Mouse (Mus musculus): ENCODE measurements at regions not wholly inside any gene's neighbourhood (a gene's known extent, or its start where the extent isn't known, plus 50 kb on each side); places are given as distances from the start of the nearest gene placed in this dataset.

- peak; percentile 18 for DNase-seq
Measured at GRCm38 (mm10) chr1:137214328-137214727, 254.1 kb upstream of the Nr5a2 start.

GRCm38 (mm10) chr1:137213717-137214116, 253.5 kb upstream of the Nr5a2 start:
- peak; percentile 44 for DNase-seq

GRCm38 (mm10) chr1:137212856-137213255, 252.6 kb upstream of the Nr5a2 start:
- DNase-seq, result no peak

DNA sequence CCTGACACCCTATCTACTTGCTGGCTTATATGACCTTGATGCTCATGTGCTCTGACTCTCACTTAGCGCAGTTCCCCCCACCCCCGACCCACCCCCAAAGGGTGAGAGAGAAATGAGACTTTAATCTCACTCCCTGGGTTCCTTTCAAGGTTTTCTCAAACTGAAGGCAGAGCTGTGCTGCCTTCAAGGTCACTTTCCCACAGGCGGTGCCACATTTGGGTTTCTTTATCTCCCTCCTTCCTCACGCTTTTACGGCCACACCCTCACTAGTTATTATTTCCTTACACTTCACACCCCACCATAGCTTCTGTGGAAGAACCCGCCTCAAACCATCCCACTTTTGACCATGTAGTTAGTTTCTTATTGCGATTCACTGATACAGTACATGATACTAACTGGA, 244.1 kb upstream of the Nr5a2 start:
- DNase-seq, result no peak

- no peak for DNase-seq
Measured at GRCm38 (mm10) chr1:137203512-137203911, 243.3 kb upstream of the Nr5a2 start.

DNA sequence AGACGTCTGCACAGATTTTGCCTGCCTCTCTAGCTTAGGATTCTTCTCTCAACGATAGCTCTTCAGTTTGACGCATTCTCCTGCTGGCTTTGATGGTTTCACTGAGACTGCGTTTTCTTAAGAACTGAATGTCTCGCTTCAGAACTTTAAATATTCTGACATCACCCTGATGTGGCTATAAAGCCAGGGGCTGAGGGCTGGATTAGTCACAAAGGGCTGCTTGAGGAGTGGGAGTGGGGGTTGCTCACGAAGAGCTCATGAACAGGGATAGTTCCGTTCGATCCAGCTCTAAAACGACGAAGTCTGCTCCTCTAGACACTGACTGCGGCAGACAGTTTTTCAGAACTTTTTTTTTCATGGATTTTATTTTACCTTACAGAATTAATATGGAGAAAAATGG, 240.7 kb upstream of the Nr5a2 start:
- peak; percentile 42 for DNase-seq

DNA sequence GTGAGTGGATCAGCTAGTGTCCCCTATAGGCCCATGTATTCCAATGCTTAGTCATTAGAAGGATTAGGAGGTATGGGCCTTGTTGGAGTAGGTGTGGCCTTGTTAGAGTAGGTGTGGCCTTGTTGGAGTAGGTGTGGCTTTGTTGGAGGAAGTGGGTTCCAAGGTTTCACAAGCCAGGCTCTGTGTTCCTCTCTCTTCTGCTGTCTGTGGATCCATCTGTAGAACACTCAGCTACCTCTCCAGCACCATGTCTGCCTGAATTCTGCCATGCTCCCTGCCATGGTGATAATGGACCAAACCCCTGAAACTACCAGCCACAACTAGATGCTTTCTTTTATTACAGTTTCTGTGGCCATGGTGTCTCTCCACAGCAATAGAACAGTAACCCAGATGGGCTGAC, 235.7 kb upstream of the Nr5a2 start:
- peak; percentile 66 for DNase-seq

GRCm38 (mm10) chr1:137195065-137195620, 234.9 kb upstream of the Nr5a2 start:
- peak; percentile 59 for DNase-seq

- DNase-seq, result peak; percentile 68
Measured at GRCm38 (mm10) chr1:137178231-137178630, 218.0 kb upstream of the Nr5a2 start.

- DNase-seq, result peak; percentile 71
Measured at GRCm38 (mm10) chr1:137176696-137177095, 216.4 kb upstream of the Nr5a2 start.

GRCm38 (mm10) chr1:137174081-137174480, 213.8 kb upstream of the Nr5a2 start:
- DNase-seq, result peak; percentile 75

DNA sequence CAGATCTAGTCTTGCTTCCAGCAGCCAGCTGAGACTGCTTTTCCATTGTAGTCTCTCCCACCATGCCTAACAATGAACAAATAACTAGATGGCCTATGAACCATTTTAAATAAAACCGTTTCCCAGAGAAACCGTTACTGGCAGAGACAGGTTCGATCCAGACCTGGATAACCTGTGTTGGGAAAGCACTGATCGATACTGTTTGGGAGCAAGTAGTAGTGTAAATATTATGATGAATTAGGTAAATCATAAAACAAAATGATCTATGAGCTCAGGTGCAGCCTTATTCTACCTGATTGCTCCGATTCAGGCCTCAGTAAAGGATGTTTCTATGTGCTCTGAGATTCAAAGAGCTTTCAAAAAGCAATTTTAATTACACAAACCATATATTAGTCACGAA, 211.9 kb upstream of the Nr5a2 start:
- DNase-seq, result no peak

DNA sequence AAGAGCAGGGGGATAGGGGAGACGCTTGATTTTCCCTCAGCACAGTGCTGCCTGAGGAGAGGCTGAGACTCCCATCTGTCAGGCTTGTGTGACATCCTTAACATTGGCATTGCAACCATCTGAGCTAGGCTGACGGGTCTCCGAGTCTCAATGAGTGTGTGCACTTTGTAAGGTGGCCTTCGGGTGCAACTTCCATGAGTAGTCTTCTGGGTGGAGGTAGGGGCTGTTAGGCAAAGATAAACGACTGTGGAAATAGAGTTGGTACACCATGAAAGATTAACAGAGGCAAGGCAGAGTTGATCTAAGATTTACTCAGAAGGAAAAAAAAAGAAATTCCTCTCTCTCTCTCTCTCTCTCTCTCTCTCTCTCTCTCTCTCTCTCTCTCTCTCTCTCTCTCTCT, 211.2 kb upstream of the Nr5a2 start:
- DNase-seq, result no peak

DNA sequence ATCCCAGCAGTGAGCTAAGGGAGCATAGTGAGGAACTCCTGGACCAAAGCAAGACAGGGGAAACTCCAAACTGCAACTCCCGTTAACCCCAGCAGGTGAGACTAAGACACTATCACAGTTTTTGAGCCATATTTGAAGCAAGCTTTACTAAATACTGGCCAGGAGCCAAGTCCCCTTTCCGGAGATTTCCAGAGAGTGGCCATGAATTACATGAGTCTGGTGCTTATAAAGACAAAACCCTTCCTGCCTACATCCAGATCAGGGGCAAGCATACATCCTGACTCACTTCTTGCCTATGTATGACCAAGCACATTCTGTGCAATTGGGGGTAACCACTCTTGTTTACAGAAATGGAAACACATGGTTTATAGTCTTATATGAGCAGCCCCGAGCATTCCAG, 187.6 kb upstream of the Nr5a2 start:
- DNase-seq, result no peak

DNA sequence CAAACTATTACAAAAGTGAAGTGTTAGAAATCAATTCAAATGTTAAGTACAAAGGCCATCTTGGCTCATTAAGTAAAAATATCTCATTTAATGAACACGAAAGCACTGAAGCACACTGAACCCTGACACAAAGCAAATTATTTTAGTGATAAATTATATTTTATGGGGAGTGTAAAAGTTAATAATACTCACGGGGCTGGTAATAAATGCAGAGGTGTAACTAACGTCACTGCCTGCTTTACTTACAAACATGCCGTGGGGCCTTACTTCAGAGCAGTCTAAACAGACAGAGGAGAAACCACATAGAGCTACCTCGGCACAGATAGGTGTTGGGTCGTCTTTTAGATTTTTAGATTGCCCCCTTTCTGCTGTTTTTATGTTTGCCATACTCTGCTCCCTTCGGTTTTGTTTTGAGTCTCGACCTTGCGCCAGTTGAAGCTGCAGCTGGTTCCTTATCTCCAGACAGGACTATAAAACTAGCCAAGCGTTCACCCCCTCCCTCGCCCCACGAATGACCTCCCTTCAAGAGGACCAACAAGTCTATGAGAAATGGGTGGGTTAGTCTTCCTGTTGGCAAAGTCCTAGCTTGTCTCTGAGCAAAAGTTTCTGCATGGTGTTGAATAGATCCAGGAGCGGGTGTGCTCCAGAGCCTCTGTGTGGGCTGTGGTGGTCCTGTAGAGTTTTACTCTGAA, 181.8 kb upstream of the Nr5a2 start:
- peak; percentile 88 for DNase-seq

DNA sequence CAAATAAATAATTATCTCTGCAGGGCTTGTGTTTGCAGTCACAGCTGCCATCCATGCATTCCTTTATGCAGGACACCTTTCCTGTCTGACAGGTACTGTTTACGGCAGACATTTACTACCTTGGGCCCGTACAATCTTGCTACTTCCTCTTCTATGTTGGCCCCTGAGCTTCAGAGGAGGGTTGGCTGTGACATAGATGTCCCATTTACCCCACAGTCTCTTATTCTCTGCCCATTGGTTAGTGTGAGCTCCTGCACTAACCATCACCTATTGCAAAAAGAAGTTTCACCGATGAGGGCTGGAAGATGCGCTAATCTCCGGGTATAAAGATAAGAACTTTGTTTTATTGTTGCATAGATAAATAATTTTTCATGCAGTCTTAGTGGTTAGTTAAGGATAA, 181.1 kb upstream of the Nr5a2 start:
- DNase-seq, result no peak

GRCm38 (mm10) chr1:137136156-137136555, 175.9 kb upstream of the Nr5a2 start:
- DNase-seq, result no peak

- no peak for DNase-seq
Measured at GRCm38 (mm10) chr1:137133734-137134133, 173.5 kb upstream of the Nr5a2 start.

DNA sequence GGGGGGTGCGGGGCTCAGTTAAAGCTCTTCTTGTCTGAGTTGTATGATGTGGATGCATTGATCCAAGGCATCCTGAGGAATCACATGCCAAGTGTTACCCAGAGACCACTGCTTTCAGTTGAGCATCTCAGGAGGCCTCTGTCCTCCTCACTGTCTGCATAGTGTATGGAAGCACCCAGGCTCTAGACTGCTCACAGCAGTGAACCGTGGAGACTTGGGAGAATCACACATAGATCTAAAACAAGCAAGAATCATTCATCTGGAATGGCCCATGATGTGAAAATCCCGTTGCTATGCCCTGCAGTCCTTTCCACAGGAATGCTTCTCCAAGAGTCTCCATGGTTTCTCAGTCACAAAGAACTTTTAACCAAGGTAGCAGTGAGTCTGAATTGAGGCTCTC, 170.0 kb upstream of the Nr5a2 start:
- no peak for DNase-seq

DNA sequence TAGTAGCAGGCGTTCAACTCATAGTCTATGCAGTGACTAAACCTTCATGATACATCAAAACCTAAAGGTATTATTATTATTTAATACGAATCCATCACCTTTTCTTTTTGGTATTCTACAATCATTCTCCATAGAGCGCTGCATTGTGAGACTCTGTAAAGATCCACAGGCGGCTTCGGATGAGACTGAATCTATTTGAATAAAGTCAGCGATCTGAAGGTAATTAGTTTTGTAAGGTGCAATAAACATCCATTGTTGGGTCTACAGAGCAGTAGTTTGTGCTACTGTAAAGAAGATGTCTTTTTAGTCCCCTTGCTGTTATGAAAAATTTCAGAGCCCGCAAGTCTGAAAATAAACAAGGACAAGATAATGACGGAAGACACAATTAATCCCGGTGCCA, 168.9 kb upstream of the Nr5a2 start:
- DNase-seq, result no peak

- no peak for DNase-seq
Measured at GRCm38 (mm10) chr1:137117866-137118265, 157.6 kb upstream of the Nr5a2 start.

GRCm38 (mm10) chr1:137106444-137106843, 146.2 kb upstream of the Nr5a2 start:
- DNase-seq, result no peak

DNA sequence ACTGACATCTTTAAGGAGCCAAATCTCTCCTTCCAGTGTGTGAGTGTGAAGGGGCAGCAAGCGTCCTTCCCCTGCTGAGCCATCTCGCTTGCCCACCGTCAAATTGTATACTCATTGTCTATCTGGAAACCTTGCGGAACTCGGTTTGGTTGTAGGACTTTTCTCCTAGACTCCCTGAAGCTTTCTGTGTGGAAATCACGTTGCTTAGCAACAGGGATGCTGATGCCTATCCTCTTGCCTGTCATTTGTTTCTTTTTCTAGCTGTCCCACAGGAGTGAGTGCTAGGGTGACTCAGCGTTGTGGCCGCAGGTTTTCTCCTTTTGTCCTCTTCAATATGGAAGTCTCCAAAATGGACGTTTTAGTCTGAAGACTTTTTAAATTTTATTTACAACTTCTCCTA, 131.5 kb upstream of the Nr5a2 start:
- no peak for DNase-seq

GRCm38 (mm10) chr1:137088148-137088547, 127.9 kb upstream of the Nr5a2 start:
- peak; percentile 53 for DNase-seq

- peak; percentile 77 for DNase-seq
Measured at GRCm38 (mm10) chr1:137086766-137087165, 126.5 kb upstream of the Nr5a2 start.
